Mouse (Mus musculus): ENCODE results near the gene Micu1. TPM values are rescaled to one million over a fixed set of nuclear protein-coding genes. Genes with fewer than 3 reads are reported as not detected.
"Not testable (repeated sequence)": the region's sequence is repeated elsewhere in the genome, so short reads cannot be mapped to it uniquely, and the experiment has no call there.

Micu1 gene
- polyA plus RNA-seq, 1 experiment = not detected

- no peak overlapping the region for H3K4me3 ChIP-seq (ENCODE audit: insufficient read depth, low read depth, low read length)
- no peaks in the 10 kb centered on the region for H3K4me1 ChIP-seq (ENCODE audit: control insufficient read depth, insufficient read depth, low read length)
- 94% methylated on average over 5 of the region's 5 CpGs for WGBS
- no peak overlapping the region for H3K27ac ChIP-seq (ENCODE audit: insufficient read depth, low read depth, low read length)
- no peak for TF ChIP-seq CTCF (IDR thresholded peaks at IDR 0.05; ENCODE audit: insufficient read depth, low read depth, low read length)
- no peak for TF ChIP-seq POLR2A (IDR thresholded peaks at IDR 0.05; ENCODE audit: insufficient read depth, low read depth, low read length)
These were observed 170.9 kb downstream of the Micu1 start for GRCm38 (mm10) chr10:59873206-59873605.

GRCm38 (mm10) chr10:59873613-59874012 is 171.3 kb downstream of the Micu1 start:
- no peak overlapping the region for H3K4me3 ChIP-seq (ENCODE audit: insufficient read depth, low read depth, low read length)
- 87% methylated on average over 5 of the region's 5 CpGs for WGBS
- no peaks in the 10 kb centered on the region for H3K4me1 ChIP-seq (ENCODE audit: control insufficient read depth, insufficient read depth, low read length)
- TF ChIP-seq POLR2A (IDR thresholded peaks at IDR 0.05; ENCODE audit: insufficient read depth, low read depth, low read length) = no peak
- TF ChIP-seq CTCF (IDR thresholded peaks at IDR 0.05; ENCODE audit: insufficient read depth, low read depth, low read length) = no peak
- H3K27ac ChIP-seq (ENCODE audit: insufficient read depth, low read depth, low read length) = no peak overlapping the region

- no peak overlapping the region for H3K4me3 ChIP-seq (ENCODE audit: insufficient read depth, low read depth, low read length)
- 23% methylated on average over 1 of the region's 1 CpGs for WGBS
- TF ChIP-seq CTCF (IDR thresholded peaks at IDR 0.05; ENCODE audit: insufficient read depth, low read depth, low read length) = no peak
- TF ChIP-seq POLR2A (IDR thresholded peaks at IDR 0.05; ENCODE audit: insufficient read depth, low read depth, low read length) = no peak
- H3K4me1 ChIP-seq (ENCODE audit: control insufficient read depth, insufficient read depth, low read length) = no peaks in the 10 kb centered on the region
- H3K27ac ChIP-seq (ENCODE audit: insufficient read depth, low read depth, low read length) = no peak overlapping the region
These were observed 173.1 kb downstream of the Micu1 start for GRCm38 (mm10) chr10:59875396-59875795.

- H3K4me1 ChIP-seq (ENCODE audit: control insufficient read depth, insufficient read depth, low read length); H3K4me3 ChIP-seq (ENCODE audit: insufficient read depth, low read depth, low read length); H3K27ac ChIP-seq (ENCODE audit: insufficient read depth, low read depth, low read length): not testable (repeated sequence)
- WGBS = 94% methylated on average over 4 of the region's 4 CpGs
These were observed 174.4 kb downstream of the Micu1 start for GRCm38 (mm10) chr10:59876698-59877097.

GRCm38 (mm10) chr10:59877421-59878117 is 175.3 kb downstream of the Micu1 start:
- no peak for TF ChIP-seq POLR2A (IDR thresholded peaks at IDR 0.05; ENCODE audit: insufficient read depth, low read depth, low read length)
- TF ChIP-seq CTCF (IDR thresholded peaks at IDR 0.05; ENCODE audit: insufficient read depth, low read depth, low read length) = no peak
- WGBS = 76% methylated on average over 15 of the region's 15 CpGs
- no peak overlapping the region for H3K4me3 ChIP-seq (ENCODE audit: insufficient read depth, low read depth, low read length)
- H3K27ac ChIP-seq (ENCODE audit: insufficient read depth, low read depth, low read length) = no peak overlapping the region
- H3K4me1 ChIP-seq (ENCODE audit: control insufficient read depth, insufficient read depth, low read length) = peaks cover 6% of the 10 kb centered on the region; the same call in 1 of the 2 replicates

GRCm38 (mm10) chr10:59878823-59879222 is 176.5 kb downstream of the Micu1 start:
- H3K4me3 ChIP-seq (ENCODE audit: insufficient read depth, low read depth, low read length) = peak overlapping the region; percentile 94
- H3K27ac ChIP-seq (ENCODE audit: insufficient read depth, low read depth, low read length) = peak overlapping the region; percentile 70
- 10% methylated on average over 5 of the region's 5 CpGs for WGBS
- H3K4me1 ChIP-seq (ENCODE audit: control insufficient read depth, insufficient read depth, low read length) = peaks cover 7% of the 10 kb centered on the region; the same call in 1 of the 2 replicates
- no peak for TF ChIP-seq CTCF (IDR thresholded peaks at IDR 0.05; ENCODE audit: insufficient read depth, low read depth, low read length)
- TF ChIP-seq POLR2A (IDR thresholded peaks at IDR 0.05; ENCODE audit: insufficient read depth, low read depth, low read length) = no peak

GRCm38 (mm10) chr10:59879255-59880028 is 177.2 kb downstream of the Micu1 start, which contains the start of gene Dnajb12:
TSS of gene Dnajb12 (plus strand) at chr10:59879556.
- Histone ChIP-seq H3K4me1 (ENCODE audit: control insufficient read depth, insufficient read depth, low read length) (peaks cover 9% of the 10 kb centered on the region; the same call in 1 of the 2 replicates), H3K27ac (ENCODE audit: insufficient read depth, low read depth, low read length) (peak within 1 kb of the TSS; percentile 99), H3K4me3 (ENCODE audit: insufficient read depth, low read depth, low read length) (peak within 1 kb of the TSS; percentile 94)
- TF ChIP-seq CTCF (IDR thresholded peaks at IDR 0.05; ENCODE audit: insufficient read depth, low read depth, low read length) (no peak), POLR2A (IDR thresholded peaks at IDR 0.05; ENCODE audit: insufficient read depth, low read depth, low read length) (peak; percentile 94)
- WGBS = under 1% methylated on average over 80 of the region's 80 CpGs

GRCm38 (mm10) chr10:59880029-59880386 is 177.7 kb downstream of the Micu1 start:
- peaks cover 13% of the 10 kb centered on the region for H3K4me1 ChIP-seq (ENCODE audit: control insufficient read depth, insufficient read depth, low read length)
- WGBS = 1% methylated on average over 13 of the region's 13 CpGs
- peak overlapping the region; percentile 94 for H3K4me3 ChIP-seq (ENCODE audit: insufficient read depth, low read depth, low read length)
- TF ChIP-seq POLR2A (IDR thresholded peaks at IDR 0.05; ENCODE audit: insufficient read depth, low read depth, low read length) (no peak), CTCF (IDR thresholded peaks at IDR 0.05; ENCODE audit: insufficient read depth, low read depth, low read length) (no peak)
- peak overlapping the region; percentile 99 for H3K27ac ChIP-seq (ENCODE audit: insufficient read depth, low read depth, low read length)

- Histone ChIP-seq H3K4me3 (ENCODE audit: insufficient read depth, low read depth, low read length) (0 out of 2 replicates have a peak overlapping the region, but pooled peaks have one; percentile 4), H3K27ac (ENCODE audit: insufficient read depth, low read depth, low read length) (no peak overlapping the region), H3K4me1 (ENCODE audit: control insufficient read depth, insufficient read depth, low read length) (peaks cover 20% of the 10 kb centered on the region)
- WGBS = 85% methylated on average over 7 of the region's 7 CpGs
- TF ChIP-seq POLR2A (IDR thresholded peaks at IDR 0.05; ENCODE audit: insufficient read depth, low read depth, low read length) = no peak
- no peak for TF ChIP-seq CTCF (IDR thresholded peaks at IDR 0.05; ENCODE audit: insufficient read depth, low read depth, low read length)
These were observed 178.6 kb downstream of the Micu1 start for GRCm38 (mm10) chr10:59880837-59881236.

Measured in olfactory bulb, adult 2 months (tissue).